10 mouse cellular contexts compared by ENCODE assay signal in the genomic region with DNA sequence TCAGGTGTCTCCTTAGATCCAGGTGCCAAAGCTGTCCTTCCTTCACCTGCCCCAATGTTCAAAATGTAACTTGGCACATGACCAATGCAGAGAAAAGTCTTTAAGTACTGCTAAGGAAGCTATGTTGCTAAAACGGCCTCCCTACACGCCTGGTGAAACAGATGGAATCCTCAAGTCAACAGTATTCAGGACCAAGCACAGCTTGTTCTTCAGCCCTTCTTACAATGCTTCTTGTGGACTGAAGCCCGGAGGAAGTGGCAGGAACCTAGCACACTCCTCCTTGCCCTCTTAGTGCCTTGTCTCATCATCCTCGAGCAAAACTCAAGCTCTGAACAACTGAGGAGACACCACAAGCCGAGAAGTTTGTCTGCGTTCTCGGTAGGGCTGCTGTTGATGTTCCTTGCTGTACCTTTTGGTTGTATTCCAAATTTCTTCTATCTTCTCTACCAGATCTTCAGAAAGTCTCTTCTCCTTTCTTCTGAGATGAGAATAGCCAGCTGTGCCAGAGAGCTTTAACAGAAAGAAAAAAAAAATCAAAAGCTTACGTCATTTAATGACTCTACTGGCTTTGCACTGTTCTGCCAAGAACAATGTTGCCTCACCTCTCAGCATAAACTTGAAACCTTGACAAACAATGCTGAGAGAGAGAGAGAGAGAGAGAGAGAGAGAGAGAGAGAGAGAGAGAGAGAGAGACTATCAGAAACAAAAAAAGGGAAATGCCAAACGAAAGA. TPM values are rescaled to one million over a fixed set of nuclear protein-coding genes. Genes with fewer than 3 reads are reported as not detected.
DNase-seq lines count a peak whose midpoint lies in the region; TF ChIP-seq lines count a peak whose summit lies in the region.
"Had no signal": no experiment of that assay in that cellular context is flagged by ENCODE, and none has a peak within 500 bp of the region (broad histone marks: within the 10 kb centered on the region; RNA-seq: fewer than 3 reads in every experiment).

No protein-coding gene starts in this region.

- H3K79me2 ChIP-seq in heart, adult 2 months (replicated peaks; ENCODE audit: control insufficient read depth, insufficient read depth, low read length), result no peaks in the 10 kb centered on the region

- TF ChIP-seq CTCF in heart, adult 2 months (IDR thresholded peaks at IDR 0.05), result no peak
- no peak for TF ChIP-seq CTCF in small intestine, adult 2 months (IDR thresholded peaks at IDR 0.05; ENCODE audit: extremely low read depth, insufficient read length, insufficient replicate concordance, low read depth, low read length)

- intact Hi-C loops in heart, adult 2 months (cut with DNase I), result no loop called here

- H3K9ac ChIP-seq in heart, adult 2 months (ENCODE audit: low read depth, low read length), result peak overlapping the region; percentile 11
- H3K9ac ChIP-seq: forebrain, postnatal 0 days had no signal

- peaks cover 6% of the 10 kb centered on the region for H3K4me1 ChIP-seq in heart, adult 2 months (ENCODE audit: control insufficient read depth, insufficient read depth, low read length)
- H3K4me1 ChIP-seq in small intestine, adult 2 months (ENCODE audit: control insufficient read depth, insufficient read depth, insufficient read length, low read length), result no peaks in the 10 kb centered on the region

- H3K4me3 ChIP-seq in heart, adult 2 months, result peak overlapping the region; percentile 36
- no peak overlapping the region for H3K4me3 ChIP-seq in small intestine, adult 2 months (ENCODE audit: low read depth, low read length)

- TF ChIP-seq EP300 in heart, adult 2 months (IDR thresholded peaks at IDR 0.05; ENCODE audit: insufficient read depth, low read depth, low read length), result no peak

- H3K27ac ChIP-seq in heart, adult 2 months, result peak overlapping the region; percentile 91
- H3K27ac ChIP-seq in small intestine, adult 2 months (ENCODE audit: insufficient read depth, low read depth, low read length), result peak overlapping the region; percentile 49
- H3K27ac ChIP-seq: macrophage had no signal

- H3K27me3 ChIP-seq in heart, adult 2 months (ENCODE audit: control insufficient read depth, insufficient read depth, low read length), result no peaks in the 10 kb centered on the region
- no peaks in the 10 kb centered on the region for H3K27me3 ChIP-seq in small intestine, adult 2 months (ENCODE audit: control insufficient read depth, insufficient read depth, low read length)

- DNase-seq in urinary bladder, adult 18-20 months (ENCODE audit: low spot score in 2 of 2), result peak; percentile 9 to 28
- no peak for DNase-seq in urinary bladder, postnatal 36 days (ENCODE audit: low spot score in 2 of 2)
- DNase-seq in heart, adult 2 months, result peak; percentile 44 to 47
- peak; percentile 30 for DNase-seq in kidney, postnatal 10 days
- DNase-seq in B cell, adult 2 months, result no peak
- no peak for DNase-seq in spleen, postnatal 4 days (ENCODE audit: low spot score in 2 of 2)
- DNase-seq in layer of hippocampus, postnatal 14 days (ENCODE audit: low spot score in 2 of 2), result no peak
- DNase-seq: forebrain, postnatal 0 days had no signal

- TF ChIP-seq POLR2A in heart, adult 2 months (IDR thresholded peaks at IDR 0.05; ENCODE audit: insufficient read depth, low read depth, low read length), result peak; percentile 46; the same call in 1 of the 2 replicates
- no peak for TF ChIP-seq POLR2A in small intestine, adult 2 months (IDR thresholded peaks at IDR 0.05; ENCODE audit: low read depth, low read length)

- H3K36me3 ChIP-seq in heart, adult 2 months (ENCODE audit: control insufficient read depth, insufficient read depth, low read length), result peaks cover 5% of the 10 kb centered on the region
- no peaks in the 10 kb centered on the region for H3K36me3 ChIP-seq in small intestine, adult 2 months (ENCODE audit: control insufficient read depth, insufficient read depth, low read length)

- 31% methylated on average over 9 of the region's 9 CpGs for WGBS in heart, adult 2 months
- 49% methylated on average over 9 of the region's 9 CpGs for WGBS in small intestine, adult 2 months

RNA-seq across cellular contexts. Expression of gene Usp54, which starts 33.3 kb away (rescaled TPM):
- 10 to 100 TPM; 14.1 to 16.2 TPM for total RNA-seq in heart, adult 2 months (2021)
- 10.9 and 16.3 TPM in 2 replicates for polyA plus RNA-seq in heart, adult 2 months (2012; rRNA removed)
- polyA plus RNA-seq in small intestine, adult 2 months (2012; rRNA removed), result 1.2 and 1.4 TPM in 2 replicates
- total RNA-seq in layer of hippocampus, postnatal 14 days (2021), result 10 to 100 TPM; 38.6 to 51.9 TPM

RNA-seq across cellular contexts. Expression of gene Myoz1, which starts 48.8 kb away (rescaled TPM):
- under 1 TPM; 0.31 to 0.52 TPM for total RNA-seq in heart, adult 2 months (2021)
- 0.31 and 0.91 TPM in 2 replicates for polyA plus RNA-seq in heart, adult 2 months (2012; rRNA removed)
- not detected in 2 replicates for polyA plus RNA-seq in small intestine, adult 2 months (2012; rRNA removed)
- total RNA-seq in layer of hippocampus, postnatal 14 days (2021), result not detected

Comparison
In these comparisons a context has a peak if more than half of its experiments do, and no peak if none do; other contexts are left out.
1. DNase-seq: peak in urinary bladder, adult 18-20 months (2 of 2), heart, adult 2 months (2 of 2) and kidney, postnatal 10 days (single experiment); none in urinary bladder, postnatal 36 days (0 of 2), B cell, adult 2 months (0 of 2), spleen, postnatal 4 days (0 of 2) and layer of hippocampus, postnatal 14 days (0 of 2).